Mouse (Mus musculus) stomach, postnatal 0 days (tissue): Measurements from ENCODE around the gene Gtse1. TPM values are rescaled to one million over a fixed set of nuclear protein-coding genes. Genes with fewer than 3 reads are reported as not detected.
A peak's percentile ranks its signal among the peaks of the same experiment; 100 is the strongest.

Experiments used
- ATAC-seq: fragments of 200-750 bp; cut with Nextera tagmentation; 2 replicates; pipeline ENCODE4 v1.8.0; 2017; ENCODE audit not compliant: low FRiP score, low TSS enrichment
- DNase-seq: peaks from one replicate; pipeline ENCODE4 v3.0.0-alpha.2; 2016; ENCODE audit warnings: low spot score
- H3K27ac ChIP-seq: fragments of 300-500 bp; sonication (generic); replicated peaks from 2 replicates; pipeline ENCODE4 v1.5.1; 2014; ENCODE audit warnings: mild to moderate bottlenecking, control low read depth
- H3K27me3 ChIP-seq: fragments of 300-500 bp; sonication (generic); 2 replicates; pipeline ENCODE4 v1.6.1; 2014; ENCODE audit warnings: low read length; ENCODE audit not compliant: control insufficient read depth, insufficient read depth
- H3K36me3 ChIP-seq: fragments of 300-500 bp; sonication (generic); 2 replicates; pipeline ENCODE4 v1.6.1; 2014; ENCODE audit warnings: low read length, mixed read lengths; ENCODE audit not compliant: control insufficient read depth, insufficient read depth
- H3K4me1 ChIP-seq: fragments of 300-500 bp; sonication (generic); replicated peaks from 2 replicates; pipeline ENCODE4 v1.6.1; 2014; ENCODE audit warnings: antibody characterized with exemption; ENCODE audit not compliant: control insufficient read depth, insufficient read depth
- H3K4me2 ChIP-seq: fragments of 300-500 bp; sonication (generic); replicated peaks from 2 replicates; pipeline ENCODE4 v1.6.1; 2014; ENCODE audit warnings: low read depth, mild to moderate bottlenecking, control low read depth, moderate library complexity
- H3K4me3 ChIP-seq: fragments of 300-500 bp; sonication (generic); 2 replicates; pipeline ENCODE4 v1.5.1; 2014; ENCODE audit warnings: low read depth, low read length, control low read depth
- H3K9ac ChIP-seq: fragments of 300-500 bp; sonication (generic); 2 replicates; pipeline ENCODE4 v1.6.1; 2014; ENCODE audit warnings: mild to moderate bottlenecking, low read length, control low read depth, mixed read lengths
- H3K9me3 ChIP-seq: fragments of 300-500 bp; sonication (generic); 2 replicates; pipeline ENCODE4 v1.6.1; 2016; ENCODE audit warnings: low read length; ENCODE audit not compliant: control insufficient read depth
- CTCF ChIP-seq: IDR thresholded peaks from 2 replicates; pipeline ENCODE4 v1.5.1; 2016; ENCODE audit warnings: antibody characterized with exemption, low read depth, mild to moderate bottlenecking, moderate library complexity
- EP300 ChIP-seq: optimal IDR thresholded peaks from 2 replicates; pipeline ENCODE3; 2016; ENCODE audit warnings: antibody characterized with exemption
- WGBS: fragments of 180-500 bp; shearing (Covaris S2); extraction: QIAGEN DNeasy Blood & Tissue Kit; methylation state at CpG from one replicate; pipeline ENCODE4 v1.1.7; 2014; 5-methylcytosine and 5-hydroxymethylcytosine counted together
- polyA plus RNA-seq: library from polyadenylated mRNA; unstranded; fragments of >200 nt; fragmentation: Nextera tagmentation; extraction: Ambion mirVana; gene quantifications from 2 replicates; pipeline ENCODE4 v1.2.1, GENCODE M21; 2015

Gene Gtse1
- polyA plus RNA-seq, 1 experiment from 2014 or later, result 6.5 TPM

DNA sequence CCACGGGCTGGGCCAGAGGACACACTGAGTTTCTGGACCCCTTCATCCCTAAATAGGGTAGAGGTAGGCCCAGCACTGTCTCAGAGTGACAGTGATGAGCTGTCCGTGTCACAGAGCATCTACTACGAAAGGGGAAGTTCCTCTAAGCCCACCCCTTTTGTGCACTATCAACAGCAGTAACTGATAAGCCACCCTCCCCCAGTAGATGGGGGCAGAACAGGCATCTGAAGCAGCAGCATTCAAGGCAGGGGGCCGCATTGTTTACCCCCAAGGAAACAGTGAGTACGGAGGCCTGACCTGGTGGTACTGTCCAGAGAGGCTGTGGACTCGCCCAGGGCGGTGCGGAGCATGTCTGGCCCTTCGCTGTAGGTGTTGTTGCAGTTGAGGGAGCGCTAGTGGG, 43.0 kb downstream of the Gtse1 start:
- peaks cover 6% of the 10 kb centered on the region for H3K36me3 ChIP-seq
- no peak overlapping the region for H3K4me2 ChIP-seq
- TF ChIP-seq EP300, result no peak
- TF ChIP-seq CTCF, result no peak
- H3K9me3 ChIP-seq, result no peaks in the 10 kb centered on the region
- DNase-seq (no peak), ATAC-seq (no peak)
- no peaks in the 10 kb centered on the region for H3K27me3 ChIP-seq
- H3K27ac ChIP-seq, result no peak overlapping the region
- 72% methylated on average over 10 of the region's 10 CpGs for WGBS
- no peaks in the 10 kb centered on the region for H3K4me1 ChIP-seq
- no peak overlapping the region for H3K9ac ChIP-seq
- no peak overlapping the region for H3K4me3 ChIP-seq

DNA sequence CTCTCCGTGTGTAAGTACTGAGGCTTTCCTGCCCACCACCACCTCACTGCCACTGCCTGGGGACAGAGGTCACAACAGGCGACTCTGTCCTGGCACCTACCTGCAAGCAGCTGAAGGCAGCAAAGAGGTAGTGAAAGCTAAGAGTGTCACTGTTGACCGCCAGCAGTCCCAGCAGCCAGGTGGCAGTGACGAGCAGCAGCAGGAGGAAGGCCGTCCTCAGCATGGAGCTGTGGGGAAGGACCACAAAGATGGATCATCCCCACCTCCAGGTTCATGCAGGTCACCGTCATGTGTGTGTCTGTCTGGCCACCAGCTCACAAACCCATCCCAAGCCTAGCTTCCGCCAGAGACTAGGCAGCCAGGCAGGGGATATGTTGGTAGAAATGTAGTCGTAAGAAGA, 44.3 kb downstream of the Gtse1 start:
- Histone ChIP-seq H3K9me3 (no peaks in the 10 kb centered on the region), H3K4me3 (no peak overlapping the region), H3K9ac (no peak overlapping the region), H3K4me2 (no peak overlapping the region), H3K36me3 (peaks cover 2% of the 10 kb centered on the region; the same call in 1 of the 2 replicates), H3K27ac (no peak overlapping the region), H3K27me3 (no peaks in the 10 kb centered on the region), H3K4me1 (no peaks in the 10 kb centered on the region; the same call in 1 of the 2 replicates)
- TF ChIP-seq CTCF (peak; percentile 74), EP300 (no peak)
- ATAC-seq, result no peak
- WGBS, result 68% methylated on average over 8 of the region's 8 CpGs
- no peak for DNase-seq

DNA sequence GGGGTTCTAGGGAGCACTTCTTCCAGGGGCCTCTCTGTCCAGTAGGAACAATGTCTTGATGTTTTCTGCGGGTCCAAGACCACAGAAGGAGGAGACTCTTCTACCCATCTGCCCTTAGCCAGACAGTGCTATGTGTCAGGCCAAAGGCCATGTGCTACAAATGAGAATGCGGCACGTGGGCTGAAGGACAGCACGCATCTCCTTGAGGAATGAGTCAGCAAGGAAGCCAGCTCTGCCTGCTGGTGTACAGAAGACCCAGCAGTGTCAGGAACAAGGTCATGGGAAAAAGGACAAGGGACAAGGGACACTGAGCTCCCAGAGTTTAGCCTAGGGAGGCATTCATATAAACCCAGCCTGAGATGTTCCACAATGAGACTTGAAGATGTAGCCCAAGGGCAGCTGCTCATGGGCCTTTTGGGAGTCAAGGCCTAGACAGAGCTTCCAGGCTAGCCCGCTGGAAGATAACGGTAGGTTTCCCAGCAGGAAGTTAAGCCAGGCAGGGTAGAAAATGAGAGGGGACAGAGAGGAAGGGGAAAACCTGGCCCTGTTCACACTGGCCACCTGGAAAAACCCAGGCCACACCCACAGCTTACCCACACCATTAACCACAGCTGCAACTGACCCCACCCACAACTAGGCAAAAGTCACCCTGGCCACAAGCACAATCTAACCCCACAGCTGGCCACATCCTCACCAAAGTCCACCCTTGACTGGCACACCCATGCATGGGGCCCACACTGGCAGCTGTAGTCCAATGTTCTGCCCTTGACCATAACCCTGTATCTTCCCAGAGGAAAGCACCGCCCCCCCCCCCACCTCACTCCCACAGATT, 49.3 kb downstream of the Gtse1 start:
- no peak for TF ChIP-seq EP300
- no peak for TF ChIP-seq CTCF
- ATAC-seq (0 out of 2 replicates have a peak, but pooled peaks have one; percentile 24), DNase-seq (peak; percentile 35)
- Histone ChIP-seq H3K4me1 (no peaks in the 10 kb centered on the region; the same call in 1 of the 2 replicates), H3K9ac (no peak overlapping the region), H3K27me3 (no peaks in the 10 kb centered on the region), H3K27ac (peak overlapping the region; percentile 78; the same call in 1 of the 2 replicates), H3K4me2 (no peak overlapping the region), H3K4me3 (no peak overlapping the region), H3K9me3 (no peaks in the 10 kb centered on the region), H3K36me3 (no peaks in the 10 kb centered on the region)
- WGBS, result 75% methylated on average over 7 of the region's 7 CpGs

DNA sequence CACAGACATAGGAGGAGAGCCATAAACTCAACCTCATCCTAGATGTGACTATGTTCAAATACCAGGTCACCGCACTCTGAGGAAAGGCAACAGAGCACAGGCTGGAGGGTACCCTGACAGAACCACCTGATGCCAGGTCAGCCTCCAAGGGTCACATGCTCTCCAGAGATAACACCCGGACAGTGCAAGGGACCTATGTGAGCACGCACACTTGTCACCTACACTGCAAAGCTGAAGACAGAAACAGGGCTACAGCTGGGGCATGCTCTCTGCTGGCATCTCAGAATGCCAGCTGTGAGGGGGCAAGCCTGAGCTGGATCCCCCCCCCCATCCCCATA, 49.9 kb downstream of the Gtse1 start:
- Histone ChIP-seq H3K4me3 (no peak overlapping the region), H3K4me1 (no peaks in the 10 kb centered on the region; the same call in 1 of the 2 replicates), H3K36me3 (no peaks in the 10 kb centered on the region), H3K4me2 (0 out of 2 replicates have a peak overlapping the region, but pooled peaks have one; percentile 8), H3K9me3 (no peaks in the 10 kb centered on the region), H3K27ac (peak overlapping the region; percentile 78), H3K27me3 (no peaks in the 10 kb centered on the region), H3K9ac (no peak overlapping the region)
- 59% methylated on average over 3 of the region's 3 CpGs for WGBS
- TF ChIP-seq CTCF, result no peak
- no peak for TF ChIP-seq EP300
- ATAC-seq (0 out of 2 replicates have a peak, but pooled peaks have one; percentile 12), DNase-seq (no peak)

DNA sequence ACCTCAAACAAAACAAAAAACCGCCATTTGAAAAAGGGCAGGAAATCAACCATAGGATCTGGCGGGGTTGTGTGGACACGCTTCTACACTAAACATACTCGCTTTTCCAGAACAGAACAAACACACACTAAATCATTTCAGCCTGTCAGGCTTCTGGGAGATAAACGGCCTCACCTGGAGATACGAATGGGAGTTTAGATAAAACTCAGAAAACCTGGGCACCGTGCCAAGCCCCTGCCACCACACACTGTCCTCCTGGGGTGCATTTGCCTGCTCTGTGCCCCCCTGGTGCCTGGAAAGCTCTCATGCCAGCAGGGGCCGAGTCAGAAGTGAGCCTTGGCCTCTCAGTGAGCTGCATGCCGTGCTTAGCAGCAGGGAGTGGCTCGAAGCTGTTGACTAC, 50.4 kb downstream of the Gtse1 start:
- DNase-seq (peak; percentile 62), ATAC-seq (peak; percentile 73)
- WGBS, result 20% methylated on average over 10 of the region's 10 CpGs
- Histone ChIP-seq H3K4me2 (no peak overlapping the region), H3K9ac (no peak overlapping the region), H3K9me3 (no peaks in the 10 kb centered on the region), H3K36me3 (no peaks in the 10 kb centered on the region), H3K27me3 (no peaks in the 10 kb centered on the region), H3K27ac (peak overlapping the region; percentile 78), H3K4me3 (no peak overlapping the region), H3K4me1 (no peaks in the 10 kb centered on the region; the same call in 1 of the 2 replicates)
- TF ChIP-seq CTCF, result peak; percentile 8; the same call in 1 of the 2 replicates
- no peak for TF ChIP-seq EP300

DNA sequence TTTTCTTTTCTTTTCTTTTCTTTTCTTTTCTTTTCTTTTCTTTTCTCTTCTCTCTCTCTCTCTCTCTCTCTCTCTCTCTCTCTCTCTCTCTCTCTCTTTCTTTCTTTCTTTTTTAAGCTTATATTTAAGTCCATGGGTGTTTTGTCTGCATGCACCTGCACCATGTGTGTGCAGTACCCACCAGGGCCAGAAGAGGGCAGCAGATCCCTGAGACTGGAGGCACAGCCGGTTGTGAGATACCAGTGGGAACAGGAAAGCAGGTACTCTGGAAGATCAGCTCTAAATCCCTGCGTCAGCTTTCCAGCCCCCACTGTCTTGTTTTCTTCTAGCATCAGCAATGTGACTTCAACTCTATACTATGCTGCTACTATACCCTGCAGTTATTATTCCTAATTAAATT, 54.1 kb downstream of the Gtse1 start:
- Histone ChIP-seq H3K27ac (no peak overlapping the region), H3K4me2 (no peak overlapping the region), H3K36me3 (no peaks in the 10 kb centered on the region), H3K4me3 (no peak overlapping the region), H3K9me3 (no peaks in the 10 kb centered on the region), H3K4me1 (no peaks in the 10 kb centered on the region; the same call in 1 of the 2 replicates), H3K9ac (no peak overlapping the region), H3K27me3 (no peaks in the 10 kb centered on the region)
- TF ChIP-seq CTCF (peak; percentile 84), EP300 (no peak)
- DNase-seq (peak; percentile 90), ATAC-seq (no peak)
- 40% methylated on average over 2 of the region's 2 CpGs for WGBS
